Mouse (Mus musculus) ovary, adult 10 weeks (tissue): ENCODE data around the gene Gpr142. TPM values are rescaled to one million over a fixed set of nuclear protein-coding genes. Genes with fewer than 3 reads are reported as not detected.

Experiments
- polyA plus RNA-seq: library from polyadenylated mRNA; stranded (reverse); fragments of 350-450 nt; fragmentation: Illumina TruSeq; extraction: RNeasy Lipid Tissue Mini Kit (QIAGEN cat#74804); gene quantifications from one replicate; pipeline ENCODE4 v1.2.3, GENCODE M21; 2014

Gene Gpr142
- not detected for polyA plus RNA-seq

GRCm38 (mm10) chr11:114798624-114799023, at the start of gene Gpr142:
Gpr142 (plus strand) TSS chr11:114798924.

GRCm38 (mm10) chr11:114764820-114765818, 33.6 kb upstream of the Gpr142 start, which contains the start of gene Kif19a:
Kif19a (plus strand) TSS chr11:114765388.

GRCm38 (mm10) chr11:114795848-114796322, 2.8 kb upstream of the Gpr142 start, which contains the start of gene Btbd17:
Btbd17 (minus strand) TSS chr11:114795945.

GRCm38 (mm10) chr11:114850452-114851268, 51.9 kb downstream of the Gpr142 start, which contains the start of gene Gprc5c:
Gprc5c (plus strand) TSS chr11:114851152.

Other genes with a start within 250 kb of the Gpr142 start
- gene Rpl38, start 130.4 kb upstream of the Gpr142 start, polyA plus RNA-seq, result 238 TPM
- gene Ttyh2, start 123.5 kb upstream of the Gpr142 start, polyA plus RNA-seq, result 3.2 TPM
- gene Dnaic2, start 71.5 kb upstream of the Gpr142 start, polyA plus RNA-seq, result 1.5 TPM
- gene Kif19a, start 33.5 kb upstream of the Gpr142 start, polyA plus RNA-seq, result not detected
- not detected for gene Btbd17, start 3.0 kb upstream of the Gpr142 start, polyA plus RNA-seq
- gene Gprc5c, start 52.2 kb downstream of the Gpr142 start, polyA plus RNA-seq, result 2.5 TPM
- 9.1 TPM for gene Cd300a, start 91.1 kb downstream of the Gpr142 start, polyA plus RNA-seq
- gene Cd300lb, start 135.5 kb downstream of the Gpr142 start, polyA plus RNA-seq, result 2.9 TPM
- gene Cd300c, start 170.2 kb downstream of the Gpr142 start, polyA plus RNA-seq, result not detected
- 4.2 TPM for gene Cd300ld, start 191.0 kb downstream of the Gpr142 start, polyA plus RNA-seq
- gene Cd300c2, start 203.0 kb downstream of the Gpr142 start, polyA plus RNA-seq, result 3.0 TPM
- gene Cd300ld2, start 217.3 kb downstream of the Gpr142 start, polyA plus RNA-seq, result not detected
- not detected for gene Cd300ld4, start 228.1 kb downstream of the Gpr142 start, polyA plus RNA-seq
- 4.1 TPM for gene Cd300ld5, start 238.8 kb downstream of the Gpr142 start, polyA plus RNA-seq
- gene Cd300ld3, start 249.5 kb downstream of the Gpr142 start, polyA plus RNA-seq, result 4.1 TPM